Mouse (Mus musculus): ENCODE data around the gene Hoxb5. TPM values are rescaled to one million over a fixed set of nuclear protein-coding genes. Genes with fewer than 3 reads are reported as not detected.

Gene Hoxb5
- total RNA-seq, 2 experiments from 2014 or later: 0.19 to 0.22 TPM

DNA sequence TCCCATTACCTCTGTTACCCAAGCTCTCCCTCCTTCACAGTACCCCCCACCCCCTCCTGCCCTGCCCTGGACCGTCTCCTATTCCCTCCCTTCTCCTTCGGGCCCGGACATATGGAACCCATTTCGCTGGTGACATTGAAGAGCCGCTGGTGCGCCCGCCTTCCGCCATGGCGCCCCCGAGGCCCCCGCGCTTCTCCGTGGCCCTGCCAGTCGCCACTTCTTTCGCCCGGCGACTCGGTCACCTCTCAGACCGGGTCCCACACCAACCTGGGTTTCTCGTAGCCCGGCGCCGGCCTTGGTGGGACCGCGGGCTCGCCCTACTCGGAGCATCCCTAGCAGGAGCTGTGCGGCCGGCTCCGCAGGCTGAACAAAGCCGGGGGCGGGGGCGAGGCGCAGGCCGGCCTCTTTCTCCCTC is 29.5 kb downstream of the Hoxb5 start:
- intact Hi-C loops (cut with DNase I): no loop called here
- no peak for DNase-seq

DNA sequence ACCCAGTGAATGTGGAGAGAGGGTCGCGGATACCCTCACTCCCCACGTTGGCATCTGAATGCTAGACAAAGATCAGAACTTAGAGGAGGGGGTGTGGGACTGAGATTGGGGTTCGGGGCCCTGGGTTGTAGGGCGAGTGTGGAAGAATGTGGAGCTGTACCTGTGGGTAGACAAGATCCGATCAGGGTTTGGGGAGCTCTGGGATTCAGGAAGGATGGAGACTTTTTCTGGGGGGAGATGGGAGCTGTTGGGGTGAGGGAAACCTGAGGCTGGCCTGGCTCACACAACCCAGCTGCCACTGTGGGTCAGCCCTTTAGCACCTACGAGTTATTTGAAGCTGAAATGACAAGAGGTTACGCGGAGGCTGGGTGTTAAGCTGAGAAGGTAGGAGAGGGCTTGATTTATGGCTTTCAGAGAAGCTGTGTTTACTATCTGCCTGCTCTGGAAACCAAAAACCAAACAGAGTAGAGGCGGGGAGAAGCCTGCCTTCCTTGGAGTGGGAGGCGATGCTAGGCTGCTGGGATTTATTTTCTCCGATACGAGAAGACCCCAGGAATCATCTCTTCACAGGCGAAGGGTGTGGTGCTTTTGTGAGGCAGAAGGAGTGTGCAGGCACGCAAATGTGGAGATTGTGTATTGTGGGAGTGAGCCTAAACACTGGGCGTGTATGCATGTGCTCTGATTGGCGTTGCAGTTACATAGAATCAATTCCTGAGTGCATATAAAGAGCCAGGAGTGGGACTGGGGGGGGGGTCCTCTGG is 30.3 kb downstream of the Hoxb5 start:
- no peak for DNase-seq
- intact Hi-C loops (cut with DNase I): no loop called here

DNA sequence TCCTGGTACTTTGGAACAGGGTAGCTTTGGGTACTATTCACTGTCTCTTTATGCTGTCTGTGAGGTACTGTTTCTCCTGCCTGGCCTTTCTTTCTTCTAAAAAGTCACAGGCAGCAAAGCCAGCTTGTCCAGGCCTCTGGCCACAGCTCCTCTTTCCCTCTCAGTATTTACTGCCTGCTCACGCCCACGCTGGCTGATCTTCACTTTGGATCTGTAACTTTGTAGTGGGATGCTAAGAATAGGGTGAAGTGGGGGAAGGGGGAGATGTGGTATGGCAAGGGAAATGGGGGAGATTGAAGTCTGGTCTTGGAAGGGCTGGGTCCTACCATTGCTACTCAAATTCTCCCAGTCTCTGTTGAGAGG is 30.8 kb downstream of the Hoxb5 start:
- intact Hi-C loops (cut with DNase I): no loop called here
- no peak for DNase-seq

DNA sequence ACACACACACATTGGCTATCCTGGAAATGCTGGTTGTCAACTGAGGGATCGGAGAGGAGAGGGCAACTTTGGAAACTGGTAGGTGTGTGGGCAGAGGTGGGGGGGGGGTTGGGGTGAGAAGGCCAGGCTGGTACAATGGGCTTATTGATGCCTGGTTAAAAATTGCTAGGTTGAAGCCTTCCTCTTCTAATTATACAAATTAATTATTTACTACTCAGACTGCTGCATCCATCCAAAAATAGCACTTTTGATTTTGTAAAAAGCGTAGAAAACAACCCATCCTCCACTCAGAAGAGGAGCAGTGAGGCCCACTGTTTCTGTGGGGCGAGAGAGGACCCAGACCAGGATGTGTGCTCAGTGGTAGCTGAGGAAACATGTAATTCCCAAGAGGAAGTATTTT is 31.9 kb downstream of the Hoxb5 start:
- intact Hi-C loops (cut with DNase I): no loop called here
- no peak for DNase-seq

DNA sequence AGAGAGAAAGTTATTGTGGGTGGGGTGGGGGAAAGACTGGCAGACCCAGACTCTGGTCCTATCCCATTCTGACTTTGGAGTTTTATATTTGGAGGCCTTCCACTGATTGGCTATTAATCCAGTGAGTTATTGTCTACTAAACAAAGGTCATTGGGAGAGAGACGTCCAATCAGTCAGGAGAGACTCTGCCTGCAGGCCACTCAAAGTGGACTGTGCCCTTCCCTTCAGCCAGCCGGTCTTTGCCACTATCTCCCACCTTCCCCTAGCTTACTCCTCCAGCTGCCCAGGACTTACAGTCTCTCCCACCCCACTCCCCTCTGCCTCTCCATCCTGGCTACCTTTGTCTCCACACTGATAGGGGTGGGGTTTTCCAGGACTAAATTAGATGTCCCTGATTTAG is 33.5 kb downstream of the Hoxb5 start:
- intact Hi-C loops (cut with DNase I): no loop called here
- DNase-seq: no peak

DNA sequence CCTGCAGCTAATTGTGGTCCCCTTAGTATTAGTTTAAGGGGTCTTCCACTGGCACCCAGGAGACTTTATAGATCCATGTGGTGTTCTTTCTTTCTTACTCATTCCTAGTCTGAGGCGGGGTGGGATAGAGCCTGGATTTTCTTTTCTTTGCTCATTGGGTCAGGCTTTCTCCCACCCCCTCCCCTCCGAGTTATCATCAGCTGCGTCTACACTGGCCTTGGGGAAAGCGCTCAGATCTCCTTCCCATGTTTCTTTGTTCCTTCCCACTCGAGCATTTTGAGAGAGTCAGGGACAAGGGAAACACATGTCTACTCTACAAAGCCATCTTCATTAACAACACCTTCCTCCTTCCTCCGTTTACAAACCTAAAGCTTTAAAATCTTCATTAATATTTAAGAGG is 33.9 kb downstream of the Hoxb5 start:
- DNase-seq: no peak
- intact Hi-C loops (cut with DNase I): no loop called here

DNA sequence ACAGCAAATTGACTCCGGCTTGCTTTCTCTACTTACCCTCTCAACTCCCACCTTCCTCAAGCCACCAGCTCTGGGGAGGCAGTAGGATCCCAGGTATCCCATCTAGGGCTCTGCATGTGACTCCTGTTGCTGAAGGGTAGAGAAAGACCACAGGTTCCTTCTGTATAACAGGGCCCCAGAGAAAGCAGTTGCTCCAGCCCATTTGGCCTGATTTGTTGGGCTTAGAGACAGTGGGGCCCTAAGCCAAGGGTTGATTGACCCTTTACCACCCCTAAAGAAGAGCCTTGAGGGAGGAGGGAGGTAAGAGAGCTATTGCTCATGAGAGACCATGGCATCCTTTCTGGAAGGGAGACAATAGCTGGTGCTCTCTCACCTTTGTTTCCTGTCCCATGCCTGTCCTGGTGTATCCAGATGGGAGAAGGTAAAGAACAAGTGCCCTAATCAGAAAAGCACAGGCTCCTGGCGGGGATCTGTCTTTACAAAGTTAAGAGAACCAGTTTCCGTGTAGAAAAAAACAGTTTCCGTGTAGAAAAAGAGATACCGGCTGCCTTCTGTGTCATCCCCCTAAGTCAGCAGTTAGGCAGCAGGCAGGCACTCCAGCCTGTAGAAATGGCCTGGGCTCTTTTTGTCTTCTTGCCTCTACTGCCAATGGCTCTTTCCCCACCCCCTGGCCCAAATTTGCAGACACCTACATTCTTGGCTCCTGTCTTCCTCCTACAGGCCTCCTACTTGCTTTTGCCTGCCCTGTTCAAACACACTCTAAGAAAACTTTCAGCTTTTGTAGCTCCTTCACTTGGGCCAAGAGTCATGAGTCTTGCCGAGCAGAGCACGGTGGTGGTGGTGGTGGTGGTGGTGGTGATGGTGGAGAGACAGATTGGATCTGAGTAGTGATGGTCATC is 36.1 kb downstream of the Hoxb5 start:
- intact Hi-C loops (cut with DNase I): no loop called here
- DNase-seq: no peak

DNA sequence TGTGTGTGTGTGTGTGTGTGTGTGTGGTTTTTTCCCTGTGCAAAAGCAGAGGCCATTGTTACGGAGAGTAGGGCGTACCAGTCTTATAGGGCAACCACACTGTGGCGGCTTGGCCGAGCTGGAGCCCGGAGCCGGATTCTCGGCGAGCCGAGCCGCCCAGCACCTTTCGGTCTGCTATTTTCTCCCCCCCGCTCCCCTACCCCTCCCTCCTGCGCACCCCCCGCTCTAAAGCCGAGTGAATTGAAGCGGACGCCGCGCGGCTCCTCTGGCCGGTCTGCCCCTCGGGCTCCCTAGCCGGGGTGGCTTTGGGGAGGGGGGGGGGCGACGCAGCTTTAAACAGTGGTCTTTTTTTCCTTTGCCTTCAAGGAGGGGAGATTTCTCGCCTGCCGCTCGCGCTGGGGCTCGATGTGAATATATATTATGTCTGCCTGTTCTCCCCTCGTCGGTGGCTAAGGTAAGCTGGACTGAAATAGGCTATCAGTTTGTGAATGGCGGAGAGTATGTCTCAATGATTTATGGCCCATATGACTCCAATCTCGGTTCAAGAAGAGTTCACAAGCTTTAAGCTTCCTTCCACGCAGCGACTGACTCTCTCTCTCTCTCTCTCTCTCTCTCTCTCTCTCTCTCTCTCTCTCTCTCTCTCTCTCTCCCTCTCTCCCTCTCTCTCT is 37.7 kb downstream of the Hoxb5 start:
- intact Hi-C loops (cut with DNase I): no loop called here
- no peak for DNase-seq

DNA sequence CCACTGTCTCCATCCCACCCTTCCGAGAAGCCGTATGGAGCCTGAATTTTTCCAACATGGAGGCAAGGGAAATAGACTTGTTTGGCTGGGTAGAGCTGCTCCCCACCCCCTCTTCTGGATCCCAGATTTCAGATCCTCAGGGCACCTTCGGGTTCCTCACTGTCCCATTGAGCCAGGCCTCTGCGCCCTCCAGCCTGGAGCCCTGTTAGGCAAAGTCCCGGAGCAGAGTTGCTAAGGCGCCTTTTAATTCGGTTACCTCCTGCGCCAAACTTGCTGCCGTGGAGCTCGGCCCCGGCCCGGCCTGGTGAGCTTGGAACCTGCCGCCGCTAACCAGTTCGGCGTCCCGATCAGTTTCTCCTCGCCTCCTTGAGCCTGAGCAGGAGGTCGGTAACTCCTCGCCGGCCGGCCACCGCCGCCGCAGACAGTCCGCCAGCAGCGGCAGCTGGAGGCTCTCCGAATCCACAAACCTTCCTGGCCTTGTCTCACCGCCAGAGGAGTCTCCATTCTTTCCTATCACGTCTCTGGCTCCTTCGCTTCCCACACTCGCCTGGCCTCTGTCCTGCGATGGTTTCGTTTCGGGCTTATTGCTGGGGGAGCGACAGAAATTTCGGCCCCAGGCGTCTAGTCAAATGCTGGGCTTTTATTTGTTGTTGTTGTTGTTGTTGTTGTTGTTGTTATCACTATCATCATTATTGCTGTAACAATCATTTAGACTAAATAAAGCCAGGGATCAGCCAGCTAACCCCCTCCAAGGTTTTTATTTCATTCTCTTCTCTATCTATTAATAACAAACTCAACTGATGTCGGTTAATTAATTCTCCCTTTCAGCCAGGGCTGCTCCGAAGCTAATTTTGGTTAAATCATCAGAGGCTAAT is 38.8 kb downstream of the Hoxb5 start:
- intact Hi-C loops (cut with DNase I): no loop called here

DNA sequence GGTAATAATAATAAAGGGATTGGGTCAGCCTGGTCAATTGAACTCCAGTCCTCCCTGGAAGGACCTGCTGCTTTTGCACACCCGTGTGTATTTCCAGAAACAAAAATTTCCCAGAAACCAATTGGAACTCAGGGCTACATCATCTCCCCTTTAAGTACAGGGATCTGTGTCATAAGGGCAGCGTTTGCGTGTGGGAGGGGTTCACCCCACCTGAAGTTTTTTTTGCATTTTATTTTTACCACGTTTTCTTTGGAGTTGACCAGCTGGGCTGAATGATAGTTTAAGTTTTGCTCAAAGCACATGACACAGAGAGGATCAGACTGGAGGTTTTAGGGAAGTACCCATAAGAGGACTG is 39.4 kb downstream of the Hoxb5 start:
- intact Hi-C loops (cut with DNase I): no loop called here
- no peak for DNase-seq

More for the DNA sequence above, 38.8 kb downstream of the Hoxb5 start:
- peak; percentile 46 to 57 for DNase-seq

DNA sequence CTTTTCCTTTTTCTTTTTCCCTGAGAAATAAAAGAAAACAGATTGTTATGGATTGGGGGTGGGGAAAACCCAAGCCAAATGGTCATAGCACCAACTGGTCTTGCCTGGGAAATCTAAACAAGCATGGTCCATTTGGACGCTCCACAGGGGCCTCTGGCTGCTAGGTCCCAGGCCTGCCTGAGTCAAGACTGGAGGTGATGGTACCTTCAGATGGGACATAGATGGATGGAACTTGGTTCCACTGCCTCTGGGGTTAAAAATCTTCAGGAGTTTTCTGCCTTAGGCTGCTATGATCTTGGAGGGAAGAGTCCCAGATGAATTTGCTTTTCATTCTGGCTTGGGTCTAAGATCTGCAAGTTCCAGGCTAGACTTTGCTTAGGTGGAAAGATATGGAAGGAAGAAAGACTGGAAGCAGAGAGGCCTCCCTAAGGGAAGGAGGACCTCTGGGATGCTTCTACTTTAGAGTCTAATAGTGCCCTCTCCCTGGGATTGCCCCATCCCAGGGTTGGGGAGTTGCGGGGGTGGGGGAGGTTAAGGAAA is 40.1 kb downstream of the Hoxb5 start:
- intact Hi-C loops (cut with DNase I): no loop called here
- no peak for DNase-seq

DNA sequence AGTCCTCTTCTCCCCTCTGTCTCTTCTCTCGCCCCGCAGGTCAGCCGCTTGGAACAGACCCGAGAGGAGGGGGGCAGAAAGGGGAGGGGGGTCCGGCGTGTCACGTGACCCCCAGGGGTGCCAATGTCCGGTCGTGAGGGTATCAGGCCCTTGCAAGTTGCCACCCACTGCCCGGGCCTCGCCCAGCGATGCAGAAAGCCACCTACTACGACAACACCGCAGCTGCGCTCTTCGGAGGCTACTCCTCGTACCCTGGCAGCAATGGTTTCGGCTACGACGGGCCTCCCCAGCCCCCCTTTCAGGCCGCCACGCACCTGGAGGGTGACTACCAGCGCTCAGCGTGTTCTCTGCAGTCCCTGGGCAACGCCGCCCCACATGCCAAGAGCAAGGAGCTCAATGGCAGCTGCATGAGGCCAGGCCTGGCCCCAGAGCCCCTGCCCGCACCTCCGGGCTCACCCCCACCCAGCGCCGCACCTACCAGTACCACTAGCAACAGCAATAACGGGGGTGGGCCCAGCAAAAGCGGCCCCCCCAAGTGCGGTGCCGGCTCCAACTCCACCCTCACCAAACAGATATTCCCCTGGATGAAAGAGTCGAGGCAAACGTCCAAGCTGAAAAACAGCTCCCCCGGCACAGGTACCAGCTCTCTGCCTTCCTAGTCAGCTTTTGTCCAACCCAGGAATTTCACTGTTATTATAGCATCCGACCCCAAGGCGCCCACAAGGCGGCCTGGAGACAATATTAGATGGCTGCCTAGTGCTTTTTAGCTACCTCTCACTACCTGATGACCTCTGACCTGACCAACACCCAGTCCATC is 41.1 kb downstream of the Hoxb5 start:
- DNase-seq: no peak
- intact Hi-C loops (cut with DNase I): no loop called here

DNA sequence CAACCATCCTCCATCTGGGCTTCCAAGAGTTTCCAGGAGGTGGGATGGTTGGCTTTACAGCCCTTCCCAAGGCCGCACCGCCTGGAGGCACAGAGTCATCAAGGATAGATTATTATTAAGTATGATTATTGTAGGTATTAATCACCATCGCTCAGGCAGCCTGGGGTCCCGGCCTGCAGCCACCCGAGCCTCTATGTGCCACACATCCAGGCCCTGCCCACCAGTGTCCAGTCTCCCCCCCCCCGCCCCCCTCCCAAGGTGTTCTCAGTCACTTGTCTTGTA is 41.7 kb downstream of the Hoxb5 start:
- intact Hi-C loops (cut with DNase I): no loop called here
- DNase-seq: no peak

DNA sequence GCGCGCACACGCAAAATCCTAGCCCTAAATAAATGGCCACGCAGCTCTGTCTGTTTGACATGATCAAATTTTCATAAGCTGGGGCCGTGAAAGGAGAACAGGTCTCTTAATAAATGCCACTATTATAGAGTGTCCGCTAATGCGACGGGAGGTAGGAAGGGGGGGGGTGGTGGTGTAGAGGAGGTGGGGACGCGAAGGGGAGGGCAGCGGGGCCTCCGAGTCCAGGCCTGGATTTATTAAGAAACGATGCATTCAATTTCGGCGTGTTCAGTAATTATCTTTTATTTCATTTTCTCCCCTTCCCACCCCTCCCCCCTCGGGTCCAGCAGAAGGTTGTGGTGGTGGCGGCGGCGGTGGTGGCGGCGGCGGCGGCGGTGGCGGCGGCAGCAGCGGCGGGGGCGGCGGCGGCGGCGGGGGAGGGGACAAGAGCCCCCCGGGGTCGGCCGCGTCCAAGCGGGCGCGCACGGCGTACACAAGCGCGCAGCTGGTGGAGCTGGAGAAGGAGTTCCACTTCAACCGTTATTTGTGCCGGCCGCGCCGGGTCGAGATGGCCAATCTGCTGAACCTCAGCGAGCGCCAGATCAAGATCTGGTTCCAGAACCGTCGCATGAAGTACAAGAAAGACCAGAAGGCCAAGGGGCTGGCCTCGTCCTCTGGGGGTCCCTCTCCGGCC is 42.2 kb downstream of the Hoxb5 start:
- no peak for DNase-seq
- intact Hi-C loops (cut with DNase I): no loop called here

DNA sequence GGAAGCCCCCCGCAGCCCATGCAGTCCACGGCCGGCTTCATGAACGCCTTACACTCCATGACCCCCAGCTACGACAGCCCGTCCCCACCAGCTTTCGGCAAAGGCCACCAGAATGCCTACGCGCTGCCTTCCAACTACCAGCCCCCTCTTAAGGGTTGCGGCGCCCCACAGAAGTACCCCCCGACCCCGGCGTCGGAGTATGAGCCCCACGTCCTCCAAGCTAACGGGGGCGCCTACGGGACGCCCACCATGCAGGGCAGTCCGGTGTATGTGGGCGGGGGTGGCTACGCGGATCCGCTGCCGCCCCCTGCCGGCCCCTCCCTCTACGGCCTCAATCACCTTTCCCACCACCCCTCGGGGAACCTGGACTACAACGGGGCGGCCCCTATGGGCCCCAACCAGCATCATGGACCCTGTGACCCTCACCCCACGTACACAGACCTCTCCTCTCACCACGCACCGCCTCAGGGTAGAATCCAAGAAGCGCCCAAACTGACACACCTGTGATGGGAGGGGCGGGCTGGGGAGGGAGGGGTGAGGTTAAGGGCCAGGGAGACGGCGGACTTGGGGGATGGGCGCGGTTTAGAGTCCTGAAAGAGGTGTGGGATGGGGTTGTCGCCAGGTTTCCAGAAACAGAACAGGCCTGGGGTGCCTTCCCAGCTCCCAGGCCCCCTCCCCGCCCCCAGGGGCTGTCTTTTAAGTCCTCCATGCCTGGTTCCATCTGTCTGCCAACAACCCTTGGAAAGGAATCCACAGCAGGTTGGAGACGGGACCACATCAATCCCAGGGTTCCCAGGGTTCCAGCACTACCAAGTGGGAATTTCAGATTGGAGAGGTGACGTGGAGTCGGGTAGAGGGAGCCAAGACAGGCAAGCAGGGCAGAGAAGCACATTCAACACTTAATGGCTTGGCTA is 43.0 kb downstream of the Hoxb5 start:
- intact Hi-C loops (cut with DNase I): no loop called here
- DNase-seq: no peak

DNA sequence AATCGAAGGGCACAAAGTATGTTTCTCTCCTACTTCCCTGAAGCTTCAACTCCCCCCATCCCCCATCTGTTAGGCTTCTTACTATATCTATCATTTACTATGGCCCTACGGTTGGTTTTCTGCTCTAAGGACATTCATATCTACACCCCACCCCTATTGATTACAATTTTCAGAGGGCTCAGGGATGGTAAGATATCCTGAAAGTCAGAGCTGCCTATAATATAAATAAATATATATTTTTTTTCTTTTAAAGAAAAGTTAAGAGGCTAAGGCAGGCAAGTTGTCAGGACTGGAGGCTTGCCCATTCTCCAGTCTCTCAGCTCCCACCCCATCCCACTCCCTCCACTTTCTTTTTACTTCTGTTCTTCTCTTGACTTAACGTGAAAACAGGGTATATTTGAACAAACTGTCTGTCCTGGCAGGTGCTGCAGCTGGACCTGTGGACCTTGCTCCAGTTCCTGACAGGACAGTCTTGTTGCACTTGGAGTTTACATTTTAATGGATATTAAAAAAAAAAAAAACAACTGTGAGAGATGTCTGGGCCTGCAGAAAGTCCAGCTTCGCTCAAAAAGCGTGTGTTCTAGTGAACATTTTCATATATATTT is 43.9 kb downstream of the Hoxb5 start:
- no peak for DNase-seq
- intact Hi-C loops (cut with DNase I): no loop called here

DNA sequence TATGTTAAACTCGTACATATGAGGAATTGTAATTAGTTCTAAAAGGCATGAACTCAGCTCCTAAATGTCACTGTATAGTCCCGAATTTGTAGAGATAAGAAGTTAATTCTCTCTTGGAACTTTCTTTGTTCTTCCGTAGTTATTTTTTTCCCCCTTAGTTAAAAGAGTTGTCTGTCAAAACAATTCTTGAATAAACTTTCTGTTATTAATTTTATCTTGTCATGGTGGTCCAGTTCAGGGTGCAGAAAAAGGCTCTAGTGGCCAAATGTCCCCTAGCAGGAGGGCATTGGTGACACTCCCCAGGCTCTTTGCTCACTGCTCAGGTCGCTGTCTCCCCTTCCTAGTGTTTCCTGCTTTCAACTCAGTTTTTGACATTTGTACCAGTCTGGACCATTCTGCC is 44.6 kb downstream of the Hoxb5 start:
- no peak for DNase-seq
- intact Hi-C loops (cut with DNase I): no loop called here

Measured in heart, postnatal 36 days (tissue).